Mouse (Mus musculus) midbrain, embryonic 11.5 days (tissue): ENCODE data around the gene Hinfp. TPM values are rescaled to one million over a fixed set of nuclear protein-coding genes. Genes with fewer than 3 reads are reported as not detected.
A peak's percentile ranks its signal among the peaks of the same experiment; 100 is the strongest.

Experiments
- ATAC-seq: fragments of 200-750 bp; cut with Nextera tagmentation; 2 replicates; pipeline ENCODE4 v1.8.0; 2017; ENCODE audit warnings: moderate TSS enrichment, moderate library complexity; ENCODE audit not compliant: low FRiP score
- DNase-seq: peaks from one replicate; pipeline ENCODE4 v3.0.0; 2015; ENCODE audit warnings: low spot score; ENCODE audit errors: missing footprints
- H3K27ac ChIP-seq: fragments of 300-500 bp; sonication (generic); 2 replicates; pipeline ENCODE4 v1.5.1; 2014; ENCODE audit warnings: low read depth, low read length
- H3K27me3 ChIP-seq: fragments of 300-500 bp; sonication (generic); 2 replicates; pipeline ENCODE4 v1.6.1; 2014; ENCODE audit warnings: mild to moderate bottlenecking, low read length, moderate library complexity, mixed read lengths; ENCODE audit not compliant: control insufficient read depth, insufficient read depth
- H3K36me3 ChIP-seq: fragments of 300-500 bp; sonication (generic); 2 replicates; pipeline ENCODE4 v1.6.1; 2014; ENCODE audit warnings: mild to moderate bottlenecking, low read length, moderate library complexity, mixed read lengths; ENCODE audit not compliant: control insufficient read depth, insufficient read depth
- H3K4me1 ChIP-seq: fragments of 300-500 bp; sonication (generic); 2 replicates; pipeline ENCODE4 v1.6.1; 2014; ENCODE audit warnings: low read length; ENCODE audit not compliant: control insufficient read depth, insufficient read depth
- H3K4me2 ChIP-seq: fragments of 300-500 bp; sonication (generic); 2 replicates; pipeline ENCODE4 v1.6.1; 2014; ENCODE audit warnings: mild to moderate bottlenecking, moderate library complexity
- H3K4me3 ChIP-seq: fragments of 300-500 bp; sonication (generic); 2 replicates; pipeline ENCODE4 v1.5.1; 2014; ENCODE audit warnings: low read depth, low read length
- H3K9ac ChIP-seq: fragments of 300-500 bp; sonication (generic); 2 replicates; pipeline ENCODE4 v1.6.1; 2014; ENCODE audit warnings: low read length
- H3K9me3 ChIP-seq: fragments of 300-500 bp; sonication (generic); 2 replicates; pipeline ENCODE4 v1.6.1; 2016; ENCODE audit warnings: low read length; ENCODE audit not compliant: control insufficient read depth
- WGBS: fragments of 180-500 bp; shearing (Covaris S2); extraction: QIAGEN DNeasy Blood & Tissue Kit; methylation state at CpG from one replicate; pipeline ENCODE4 v1.1.7; 2014; 5-methylcytosine and 5-hydroxymethylcytosine counted together
- polyA plus RNA-seq: library from polyadenylated mRNA; unstranded; fragments of >200 nt; fragmentation: Nextera tagmentation; extraction: Ambion mirVana; gene quantifications from 2 replicates; pipeline ENCODE4 v1.2.1, GENCODE M21; 2014

Gene Hinfp
- polyA plus RNA-seq, 1 experiment from 2014 or later, result 28.0 TPM

- H3K9me3 ChIP-seq, result no peaks in the 10 kb centered on the region
- no peaks in the 10 kb centered on the region; the same call in 1 of the 2 replicates for H3K36me3 ChIP-seq
- H3K4me1 ChIP-seq, result peaks cover 12% of the 10 kb centered on the region
- WGBS, result 5% methylated on average over 6 of the region's 6 CpGs
- no peak overlapping the region for H3K27ac ChIP-seq
- H3K4me2 ChIP-seq, result peak overlapping the region; percentile 94
- ATAC-seq (no peak), DNase-seq (no peak)
- no peak overlapping the region for H3K9ac ChIP-seq
- H3K27me3 ChIP-seq, result no peaks in the 10 kb centered on the region; the same call in 1 of the 2 replicates
- H3K4me3 ChIP-seq, result no peak overlapping the region; the same call in 1 of the 2 replicates
Measured at GRCm38 (mm10) chr9:44286256-44286850, 19.1 kb downstream of the Hinfp start.

GRCm38 (mm10) chr9:44283183-44283582 is 22.3 kb downstream of the Hinfp start:
- no peak overlapping the region for H3K9ac ChIP-seq
- DNase-seq, result no peak
- H3K4me1 ChIP-seq, result peaks cover 7% of the 10 kb centered on the region
- H3K9me3 ChIP-seq, result no peaks in the 10 kb centered on the region
- no peaks in the 10 kb centered on the region for H3K27me3 ChIP-seq
- H3K4me2 ChIP-seq, result no peak overlapping the region
- H3K27ac ChIP-seq, result no peak overlapping the region
- ATAC-seq, result no peak
- H3K36me3 ChIP-seq, result no peaks in the 10 kb centered on the region; the same call in 1 of the 2 replicates
- no peak overlapping the region for H3K4me3 ChIP-seq
- 79% methylated on average over 5 of the region's 5 CpGs for WGBS

- Histone ChIP-seq H3K9me3 (no peaks in the 10 kb centered on the region), H3K27ac (no peak overlapping the region), H3K4me1 (peaks cover 2% of the 10 kb centered on the region), H3K36me3 (no peaks in the 10 kb centered on the region), H3K4me3 (no peak overlapping the region), H3K27me3 (no peaks in the 10 kb centered on the region), H3K9ac (no peak overlapping the region), H3K4me2 (no peak overlapping the region)
- DNase-seq, result no peak
- 94% methylated on average over 4 of the region's 4 CpGs for WGBS
- ATAC-seq, result no peak
Measured at GRCm38 (mm10) chr9:44269973-44270372, 35.5 kb downstream of the Hinfp start.

- no peak overlapping the region for H3K4me3 ChIP-seq
Measured at GRCm38 (mm10) chr9:44269077-44269476, 36.4 kb downstream of the Hinfp start.

GRCm38 (mm10) chr9:44268432-44268831 is 37.0 kb downstream of the Hinfp start, which contains the start of gene Nlrx1:
Gene Nlrx1, minus strand, starts transcription at chr9:44268599.
- H3K27ac ChIP-seq, result no peak within 1 kb of the TSS
- peak; percentile 3; the same call in 1 of the 2 replicates for ATAC-seq
- WGBS, result 83% methylated on average over 6 of the region's 6 CpGs

More at GRCm38 (mm10) chr9:44269077-44269476, 36.4 kb downstream of the Hinfp start:
- Histone ChIP-seq H3K4me1 (peaks cover 5% of the 10 kb centered on the region), H3K36me3 (no peaks in the 10 kb centered on the region), H3K9me3 (no peaks in the 10 kb centered on the region), H3K9ac (no peak overlapping the region), H3K4me2 (no peak overlapping the region), H3K27ac (no peak overlapping the region), H3K27me3 (no peaks in the 10 kb centered on the region)
- ATAC-seq, result no peak
- no peak for DNase-seq
- WGBS, result 83% methylated on average over 3 of the region's 3 CpGs

GRCm38 (mm10) chr9:44268027-44268360 is 37.5 kb downstream of the Hinfp start:
- Histone ChIP-seq H3K9me3 (no peaks in the 10 kb centered on the region), H3K27me3 (no peaks in the 10 kb centered on the region), H3K36me3 (no peaks in the 10 kb centered on the region), H3K27ac (no peak overlapping the region), H3K9ac (peak overlapping the region; percentile 73), H3K4me1 (peaks cover 5% of the 10 kb centered on the region), H3K4me2 (peak overlapping the region; percentile 53), H3K4me3 (peak overlapping the region; percentile 32)
- 5% methylated on average over 28 of the region's 28 CpGs for WGBS
- peak; percentile 94 for DNase-seq
- ATAC-seq, result peak; percentile 86

More at GRCm38 (mm10) chr9:44268432-44268831, 37.0 kb downstream of the Hinfp start, which contains the start of gene Nlrx1:
- H3K4me3 ChIP-seq, result peak within 1 kb of the TSS; percentile 32
- peaks cover 5% of the 10 kb centered on the region for H3K4me1 ChIP-seq
- no peak for DNase-seq
- H3K9ac ChIP-seq, result peak within 1 kb of the TSS; percentile 73
- H3K36me3 ChIP-seq, result no peaks in the 10 kb centered on the region
- peak within 1 kb of the TSS; percentile 53 for H3K4me2 ChIP-seq
- no peaks in the 10 kb centered on the region for H3K9me3 ChIP-seq
- no peaks in the 10 kb centered on the region for H3K27me3 ChIP-seq

GRCm38 (mm10) chr9:44267319-44268026 is 38.0 kb downstream of the Hinfp start:
- H3K27me3 ChIP-seq, result no peaks in the 10 kb centered on the region
- ATAC-seq (peak; percentile 68), DNase-seq (peak; percentile 90)
- peaks cover 5% of the 10 kb centered on the region for H3K4me1 ChIP-seq
- H3K27ac ChIP-seq, result no peak overlapping the region
- H3K9ac ChIP-seq, result peak overlapping the region; percentile 73
- H3K4me3 ChIP-seq, result peak overlapping the region; percentile 32
- 5% methylated on average over 23 of the region's 23 CpGs for WGBS
- peak overlapping the region; percentile 53 for H3K4me2 ChIP-seq
- no peaks in the 10 kb centered on the region for H3K9me3 ChIP-seq
- no peaks in the 10 kb centered on the region for H3K36me3 ChIP-seq

- H3K4me3 ChIP-seq, result no peak overlapping the region
- H3K27ac ChIP-seq, result no peak overlapping the region
- no peaks in the 10 kb centered on the region for H3K9me3 ChIP-seq
- H3K4me2 ChIP-seq, result no peak overlapping the region
- H3K36me3 ChIP-seq, result no peaks in the 10 kb centered on the region
- no peak overlapping the region for H3K9ac ChIP-seq
- H3K4me1 ChIP-seq, result peaks cover 5% of the 10 kb centered on the region
- DNase-seq (peak; percentile 54), ATAC-seq (no peak)
- H3K27me3 ChIP-seq, result no peaks in the 10 kb centered on the region
- WGBS, result 73% methylated on average over 8 of the region's 8 CpGs
Measured at GRCm38 (mm10) chr9:44266478-44267226, 38.8 kb downstream of the Hinfp start.
